Mouse (Mus musculus): ENCODE data around the gene 9130230L23Rik. TPM values are rescaled to one million over a fixed set of nuclear protein-coding genes. Genes with fewer than 3 reads are reported as not detected.

9130230L23Rik gene
- polyA plus RNA-seq, 1 experiment from 2014 or later, result 0.14 TPM

GRCm38 (mm10) chr5:65959893-65960596 lies 44.0 kb downstream of the 9130230L23Rik start:
- Histone ChIP-seq H3K9me3 (ENCODE audit: control insufficient read depth, low read length) (no peaks in the 10 kb centered on the region), H3K36me3 (ENCODE audit: control insufficient read depth, insufficient read depth, low read length) (no peaks in the 10 kb centered on the region), H3K4me3 (ENCODE audit: control insufficient read depth in 1 of 2, insufficient read depth in 1 of 2, low read depth in 1 of 2, low read length in 2 of 2) (no peak overlapping the region), H3K9ac (ENCODE audit: low read length) (no peak overlapping the region), H3K4me2 (ENCODE audit: low read length) (no peak overlapping the region), H3K4me1 (ENCODE audit: control insufficient read depth in 2 of 2, insufficient read depth in 2 of 2, low read length in 2 of 2) (peaks cover 3 to 6% of the 10 kb centered on the region in 2 experiments; a peak in 3 of 4 replicates), H3K27ac (replicated peaks in 1 of 2; ENCODE audit: control insufficient read depth in 1 of 2, insufficient read depth in 1 of 2, low read depth in 2 of 2, low read length in 2 of 2) (no peak overlapping the region), H3K27me3 (ENCODE audit: control insufficient read depth, insufficient read depth, low read length) (no peaks in the 10 kb centered on the region)
- WGBS, result 75% methylated on average over 5 of the region's 5 CpGs
- ATAC-seq (ENCODE audit: insufficient number of reproducible peaks, insufficient read depth, low FRiP score, low read depth), result no peak

GRCm38 (mm10) chr5:65958597-65958996 lies 45.5 kb downstream of the 9130230L23Rik start:
- H3K4me3 ChIP-seq (ENCODE audit: control insufficient read depth in 1 of 2, insufficient read depth in 1 of 2, low read depth in 1 of 2, low read length in 2 of 2), result no peak overlapping the region

GRCm38 (mm10) chr5:65956144-65957008 lies 47.7 kb downstream of the 9130230L23Rik start:
- H3K27ac ChIP-seq (replicated peaks in 1 of 2; ENCODE audit: control insufficient read depth in 1 of 2, insufficient read depth in 1 of 2, low read depth in 2 of 2, low read length in 2 of 2), result no peak overlapping the region; a peak in 1 of 4 replicates
- H3K9ac ChIP-seq (ENCODE audit: low read length), result peak overlapping the region; percentile 42; the same call in 1 of the 2 replicates
- 74% methylated on average over 9 of the region's 9 CpGs for WGBS
- peaks cover 7 to 12% of the 10 kb centered on the region in 2 experiments for H3K4me1 ChIP-seq (ENCODE audit: control insufficient read depth in 2 of 2, insufficient read depth in 2 of 2, low read length in 2 of 2)
- H3K4me2 ChIP-seq (ENCODE audit: low read length), result peak overlapping the region; percentile 66
- ATAC-seq (ENCODE audit: insufficient number of reproducible peaks, insufficient read depth, low FRiP score, low read depth), result no peak
- peak overlapping the region; percentile 37 to 47 for H3K4me3 ChIP-seq (ENCODE audit: control insufficient read depth in 1 of 2, insufficient read depth in 1 of 2, low read depth in 1 of 2, low read length in 2 of 2)
- no peaks in the 10 kb centered on the region for H3K36me3 ChIP-seq (ENCODE audit: control insufficient read depth, insufficient read depth, low read length)
- H3K27me3 ChIP-seq (ENCODE audit: control insufficient read depth, insufficient read depth, low read length), result no peaks in the 10 kb centered on the region
- no peaks in the 10 kb centered on the region for H3K9me3 ChIP-seq (ENCODE audit: control insufficient read depth, low read length)

More at GRCm38 (mm10) chr5:65958597-65958996, 45.5 kb downstream of the 9130230L23Rik start:
- Histone ChIP-seq H3K36me3 (ENCODE audit: control insufficient read depth, insufficient read depth, low read length) (no peaks in the 10 kb centered on the region), H3K27me3 (ENCODE audit: control insufficient read depth, insufficient read depth, low read length) (no peaks in the 10 kb centered on the region), H3K27ac (replicated peaks in 1 of 2; ENCODE audit: control insufficient read depth in 1 of 2, insufficient read depth in 1 of 2, low read depth in 2 of 2, low read length in 2 of 2) (no peak overlapping the region), H3K9ac (ENCODE audit: low read length) (no peak overlapping the region), H3K9me3 (ENCODE audit: control insufficient read depth, low read length) (no peaks in the 10 kb centered on the region), H3K4me2 (ENCODE audit: low read length) (no peak overlapping the region), H3K4me1 (ENCODE audit: control insufficient read depth in 2 of 2, insufficient read depth in 2 of 2, low read length in 2 of 2) (peaks cover 7 to 12% of the 10 kb centered on the region in 2 experiments)
- 6% methylated on average over 4 of the region's 4 CpGs for WGBS
- ATAC-seq (ENCODE audit: insufficient number of reproducible peaks, insufficient read depth, low FRiP score, low read depth), result no peak

GRCm38 (mm10) chr5:65955343-65956143 lies 48.5 kb downstream of the 9130230L23Rik start:
- Histone ChIP-seq H3K4me2 (ENCODE audit: low read length) (peak overlapping the region; percentile 66), H3K9me3 (ENCODE audit: control insufficient read depth, low read length) (no peaks in the 10 kb centered on the region), H3K9ac (ENCODE audit: low read length) (peak overlapping the region; percentile 45), H3K4me1 (ENCODE audit: control insufficient read depth in 2 of 2, insufficient read depth in 2 of 2, low read length in 2 of 2) (peaks cover 7 to 12% of the 10 kb centered on the region in 2 experiments), H3K36me3 (ENCODE audit: control insufficient read depth, insufficient read depth, low read length) (no peaks in the 10 kb centered on the region), H3K4me3 (ENCODE audit: control insufficient read depth in 1 of 2, insufficient read depth in 1 of 2, low read depth in 1 of 2, low read length in 2 of 2) (peak overlapping the region; percentile 37 to 47), H3K27me3 (ENCODE audit: control insufficient read depth, insufficient read depth, low read length) (no peaks in the 10 kb centered on the region), H3K27ac (replicated peaks in 1 of 2; ENCODE audit: control insufficient read depth in 1 of 2, insufficient read depth in 1 of 2, low read depth in 2 of 2, low read length in 2 of 2) (peak overlapping the region; percentile 34 to 56; a peak in 3 of 4 replicates)
- WGBS, result 23% methylated on average over 23 of the region's 23 CpGs
- ATAC-seq (ENCODE audit: insufficient number of reproducible peaks, insufficient read depth, low FRiP score, low read depth), result peak; percentile 58; the same call in 1 of the 2 replicates

- Histone ChIP-seq H3K4me3 (ENCODE audit: control insufficient read depth in 1 of 2, insufficient read depth in 1 of 2, low read depth in 1 of 2, low read length in 2 of 2) (no peak overlapping the region), H3K36me3 (ENCODE audit: control insufficient read depth, insufficient read depth, low read length) (no peaks in the 10 kb centered on the region), H3K9me3 (ENCODE audit: control insufficient read depth, low read length) (no peaks in the 10 kb centered on the region), H3K27ac (replicated peaks in 1 of 2; ENCODE audit: control insufficient read depth in 1 of 2, insufficient read depth in 1 of 2, low read depth in 2 of 2, low read length in 2 of 2) (peak overlapping the region; percentile 34 to 56; a peak in 1 of 4 replicates), H3K4me2 (ENCODE audit: low read length) (peak overlapping the region; percentile 66), H3K27me3 (ENCODE audit: control insufficient read depth, insufficient read depth, low read length) (no peaks in the 10 kb centered on the region), H3K9ac (ENCODE audit: low read length) (peak overlapping the region; percentile 45), H3K4me1 (ENCODE audit: control insufficient read depth in 2 of 2, insufficient read depth in 2 of 2, low read length in 2 of 2) (peaks cover 7 to 12% of the 10 kb centered on the region in 2 experiments)
- no peak for ATAC-seq (ENCODE audit: insufficient number of reproducible peaks, insufficient read depth, low FRiP score, low read depth)
- 90% methylated on average over 16 of the region's 16 CpGs for WGBS
Observed at GRCm38 (mm10) chr5:65954130-65955080, 49.7 kb downstream of the 9130230L23Rik start.

- Histone ChIP-seq H3K4me1 (ENCODE audit: control insufficient read depth in 2 of 2, insufficient read depth in 2 of 2, low read length in 2 of 2) (peaks cover 7 to 12% of the 10 kb centered on the region in 2 experiments), H3K4me2 (ENCODE audit: low read length) (no peak overlapping the region), H3K9me3 (ENCODE audit: control insufficient read depth, low read length) (no peaks in the 10 kb centered on the region), H3K4me3 (ENCODE audit: control insufficient read depth in 1 of 2, insufficient read depth in 1 of 2, low read depth in 1 of 2, low read length in 2 of 2) (no peak overlapping the region), H3K9ac (ENCODE audit: low read length) (no peak overlapping the region), H3K36me3 (ENCODE audit: control insufficient read depth, insufficient read depth, low read length) (no peaks in the 10 kb centered on the region), H3K27me3 (ENCODE audit: control insufficient read depth, insufficient read depth, low read length) (no peaks in the 10 kb centered on the region), H3K27ac (replicated peaks in 1 of 2; ENCODE audit: control insufficient read depth in 1 of 2, insufficient read depth in 1 of 2, low read depth in 2 of 2, low read length in 2 of 2) (no peak overlapping the region)
- ATAC-seq (ENCODE audit: insufficient number of reproducible peaks, insufficient read depth, low FRiP score, low read depth), result no peak
- 66% methylated on average over 4 of the region's 4 CpGs for WGBS
Observed at GRCm38 (mm10) chr5:65951513-65951909, 52.6 kb downstream of the 9130230L23Rik start.

All from heart, embryonic 14.5 days (tissue).